Mouse (Mus musculus): Measurements from ENCODE around the gene Olfr154. TPM values are rescaled to one million over a fixed set of nuclear protein-coding genes. Genes with fewer than 3 reads are reported as not detected.

Olfr154 gene
- total RNA-seq (2023), result not detected in 2 replicates

GRCm38 (mm10) chr2:85664355-85664754 is at the start of gene Olfr154:
TSS of gene Olfr154 (minus strand) at chr2:85664455.

GRCm38 (mm10) chr2:85689131-85689530 is 24.9 kb upstream of the Olfr154 start, which contains the start of gene Olfr1008:
TSS of gene Olfr1008 (plus strand) at chr2:85689431.

GRCm38 (mm10) chr2:85678667-85679066 is 14.4 kb upstream of the Olfr154 start, which contains the start of gene Olfr1006:
TSS of gene Olfr1006 (minus strand) at chr2:85678767.

GRCm38 (mm10) chr2:85650604-85651003 is 13.7 kb downstream of the Olfr154 start, which contains the start of gene Olfr1002:
TSS of gene Olfr1002 (minus strand) at chr2:85650704.

Other genes with a start within 250 kb of the Olfr154 start
- gene Olfr993, start 249.6 kb downstream of the Olfr154 start, total RNA-seq (2023), result not detected in 2 replicates
- not detected in 2 replicates for gene Olfr994, start 228.0 kb downstream of the Olfr154 start, total RNA-seq (2023)
- gene Olfr995, start 220.8 kb downstream of the Olfr154 start, total RNA-seq (2023), result not detected in 2 replicates
- not detected in 2 replicates for gene 4833423E24Rik, start 145.4 kb downstream of the Olfr154 start, total RNA-seq (2023)
- gene Olfr996, start 85.2 kb downstream of the Olfr154 start, total RNA-seq (2023), result not detected in 2 replicates
- gene Olfr998, start 75.5 kb downstream of the Olfr154 start, total RNA-seq (2023), result not detected in 2 replicates
- not detected in 2 replicates for gene Olfr1000, start 52.6 kb downstream of the Olfr154 start, total RNA-seq (2023)
- gene Olfr1002, start 13.8 kb downstream of the Olfr154 start, total RNA-seq (2023), result not detected in 2 replicates
- gene Olfr1006, start 14.3 kb upstream of the Olfr154 start, total RNA-seq (2023), result not detected in 2 replicates
- gene Olfr1008, start 25.0 kb upstream of the Olfr154 start, total RNA-seq (2023), result not detected in 2 replicates
- not detected in 2 replicates for gene Olfr1009, start 51.0 kb upstream of the Olfr154 start, total RNA-seq (2023)
- gene Olfr1012, start 98.3 kb upstream of the Olfr154 start, total RNA-seq (2023), result not detected in 2 replicates
- gene Olfr1013, start 102.6 kb upstream of the Olfr154 start, total RNA-seq (2023), result not detected in 2 replicates
- not detected in 2 replicates for gene Olfr1014, start 108.3 kb upstream of the Olfr154 start, total RNA-seq (2023)
- not detected in 2 replicates for gene Olfr1015, start 117.6 kb upstream of the Olfr154 start, total RNA-seq (2023)
- not detected in 2 replicates for gene Olfr1016, start 138.1 kb upstream of the Olfr154 start, total RNA-seq (2023)
- gene Olfr1018, start 154.0 kb upstream of the Olfr154 start, total RNA-seq (2023), result not detected in 2 replicates
- not detected in 2 replicates for gene Olfr1019, start 181.0 kb upstream of the Olfr154 start, total RNA-seq (2023)
- not detected in 2 replicates for gene Olfr1020, start 182.6 kb upstream of the Olfr154 start, total RNA-seq (2023)
- gene Olfr1022, start 204.1 kb upstream of the Olfr154 start, total RNA-seq (2023), result not detected in 2 replicates
- gene Olfr1023, start 221.2 kb upstream of the Olfr154 start, total RNA-seq (2023), result not detected in 2 replicates
- not detected in 2 replicates for gene Olfr1024, start 240.6 kb upstream of the Olfr154 start, total RNA-seq (2023)

All from neutrophil, adult 65 days (primary cell).